Mouse (Mus musculus): ENCODE measurements around the gene Frmpd2.

Frmpd2 gene

DNA sequence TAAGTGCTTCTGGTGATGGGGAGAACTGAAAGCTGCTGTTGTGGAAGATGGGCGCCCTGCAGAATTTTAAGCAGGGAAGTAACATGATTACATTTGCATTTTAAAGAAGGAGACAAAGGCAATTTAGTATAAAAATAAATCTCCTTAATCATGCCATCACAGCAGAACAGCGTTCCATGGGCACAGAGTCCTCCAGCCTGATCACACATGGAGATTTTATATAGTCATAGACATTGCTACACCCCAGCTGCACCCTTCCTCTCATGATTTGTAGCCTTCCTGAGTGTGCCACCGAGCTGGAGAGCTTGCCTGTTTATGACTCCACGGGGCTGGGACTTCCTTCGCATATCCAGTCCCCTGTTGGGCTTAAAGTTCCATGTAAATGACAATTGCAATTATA lies 42.4 kb downstream of the Frmpd2 start:
- no peak for DNase-seq

DNA sequence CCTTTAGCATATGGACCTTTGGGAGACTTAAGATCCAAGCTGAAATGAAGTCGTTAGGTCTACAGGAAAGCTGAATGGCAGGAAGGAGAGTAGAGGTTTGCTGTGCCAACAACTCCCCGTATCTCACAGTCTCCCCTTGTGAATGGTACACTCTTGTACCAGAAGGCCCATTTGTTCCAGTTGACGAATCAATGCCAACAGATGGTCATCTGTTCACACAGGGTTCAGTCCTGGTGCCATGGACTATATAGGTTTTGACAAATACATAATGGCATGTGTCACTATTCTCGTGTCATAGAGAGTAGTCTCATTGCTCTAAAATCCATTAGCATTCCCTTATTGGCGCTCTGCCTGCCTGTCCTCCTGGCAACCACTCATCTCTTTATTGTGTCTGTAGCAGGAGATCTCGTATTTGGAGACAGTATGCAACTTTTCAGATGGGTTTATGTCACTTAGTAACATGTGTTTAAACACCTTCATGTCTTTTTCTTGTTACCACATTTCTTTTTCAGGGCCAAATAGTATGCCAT lies 43.3 kb downstream of the Frmpd2 start:
- no peak for DNase-seq

GRCm38 (mm10) chr14:33521538-33521937 lies 50.0 kb downstream of the Frmpd2 start:
- DNase-seq, result peak in 1 of 2 experiments; percentile 7

DNA sequence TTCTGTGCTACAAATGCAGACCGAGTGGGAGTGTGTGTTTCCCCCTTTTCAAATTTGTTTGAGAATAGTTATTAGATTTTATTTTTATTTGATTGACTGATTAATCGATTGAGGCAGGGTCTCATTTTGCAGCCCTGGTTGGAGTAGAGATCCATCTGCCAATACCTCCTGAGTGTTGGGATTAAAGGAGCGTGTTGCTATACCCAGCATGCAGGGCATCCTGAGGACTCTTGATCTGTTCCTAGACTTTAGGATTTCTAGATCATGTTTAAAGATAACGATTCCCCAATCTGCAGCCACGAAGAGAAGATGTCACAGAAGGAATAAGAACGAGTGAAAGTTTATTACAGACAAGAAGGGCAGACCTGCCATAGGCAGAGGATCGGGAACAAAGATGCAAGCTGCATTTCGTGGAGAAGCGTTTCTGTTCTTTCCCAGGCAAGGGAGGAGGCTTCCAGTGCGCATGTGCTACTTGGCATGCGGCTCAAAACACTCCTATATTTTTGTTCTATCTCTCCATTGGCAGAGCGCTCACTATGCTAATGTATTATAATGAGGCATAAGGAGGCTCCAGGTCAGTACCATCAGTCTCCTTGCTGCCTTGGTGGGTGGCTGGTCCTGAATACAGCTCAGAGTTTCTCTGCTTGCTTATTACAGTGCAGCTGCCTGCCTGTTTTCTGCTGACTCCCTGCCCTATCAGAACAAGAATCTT lies 53.9 kb downstream of the Frmpd2 start:
- DNase-seq, result no peak

DNA sequence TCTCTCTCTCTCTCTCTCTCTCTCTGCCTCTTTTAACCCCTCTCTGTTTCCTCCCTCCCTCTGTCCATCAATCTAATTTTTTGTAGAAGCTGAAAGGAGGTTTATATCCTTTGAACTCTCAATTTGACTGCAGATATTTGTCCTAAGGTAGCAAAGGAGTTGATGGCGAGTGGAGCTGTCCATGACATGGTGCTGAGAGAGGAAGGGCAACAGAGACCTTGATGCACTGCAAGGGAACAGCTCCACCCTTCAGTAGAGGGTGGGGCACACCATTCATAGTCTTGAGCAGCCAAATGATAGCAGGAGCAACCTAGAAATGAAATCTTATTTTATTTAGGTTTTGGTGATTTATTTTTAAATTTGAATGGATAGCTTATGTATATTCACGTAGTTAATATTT lies 55.1 kb downstream of the Frmpd2 start:
- peak in 1 of 2 experiments; percentile 20 for DNase-seq

GRCm38 (mm10) chr14:33527938-33528337 lies 56.4 kb downstream of the Frmpd2 start:
- no peak for DNase-seq

DNA sequence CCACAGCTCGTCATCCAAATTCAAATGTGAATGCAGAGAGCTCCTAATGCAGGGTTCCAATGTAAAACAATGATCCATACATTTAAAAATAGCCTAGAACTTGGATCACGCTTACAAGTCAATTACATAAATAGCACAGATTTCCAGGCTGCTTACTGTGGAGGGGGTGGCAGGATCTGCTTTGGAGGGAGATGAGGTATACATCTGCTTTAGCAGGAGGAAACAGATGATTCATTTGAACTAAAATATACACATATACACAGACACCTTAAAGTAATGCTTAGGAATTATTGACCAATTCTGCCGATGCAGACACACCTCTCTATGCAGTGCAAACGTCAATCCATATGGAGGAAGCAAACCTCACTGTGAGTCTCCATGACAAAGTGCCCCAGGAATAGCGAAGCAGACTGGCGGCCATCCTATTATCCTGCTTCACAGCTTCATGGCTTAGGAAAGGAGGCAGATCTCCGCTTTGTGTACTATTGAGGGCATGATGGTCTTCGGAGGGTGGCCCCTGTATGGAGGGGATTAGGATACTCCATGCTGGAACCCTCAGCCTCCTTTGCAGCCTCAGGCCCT lies 59.9 kb downstream of the Frmpd2 start:
- DNase-seq, result no peak

DNA sequence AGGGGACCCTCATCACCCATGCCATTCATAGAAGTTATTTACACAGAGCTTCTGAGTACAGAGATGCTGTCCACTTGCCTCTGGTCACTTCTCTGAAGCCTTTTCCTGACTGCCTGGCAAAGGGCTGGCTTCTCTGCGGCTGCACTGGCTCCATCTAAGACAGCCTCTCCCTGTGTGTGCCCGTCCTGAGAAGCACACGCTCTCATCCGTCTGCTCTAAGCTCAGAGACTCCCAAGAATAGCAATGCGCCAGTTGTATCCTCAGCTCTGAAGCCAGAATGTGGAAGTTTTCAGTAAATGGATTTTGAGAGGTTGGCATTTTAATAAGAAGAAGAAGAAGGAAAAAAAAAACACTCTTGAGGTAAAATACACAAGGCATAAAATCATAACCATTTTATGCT lies 61.3 kb downstream of the Frmpd2 start:
- DNase-seq, result no peak

DNA sequence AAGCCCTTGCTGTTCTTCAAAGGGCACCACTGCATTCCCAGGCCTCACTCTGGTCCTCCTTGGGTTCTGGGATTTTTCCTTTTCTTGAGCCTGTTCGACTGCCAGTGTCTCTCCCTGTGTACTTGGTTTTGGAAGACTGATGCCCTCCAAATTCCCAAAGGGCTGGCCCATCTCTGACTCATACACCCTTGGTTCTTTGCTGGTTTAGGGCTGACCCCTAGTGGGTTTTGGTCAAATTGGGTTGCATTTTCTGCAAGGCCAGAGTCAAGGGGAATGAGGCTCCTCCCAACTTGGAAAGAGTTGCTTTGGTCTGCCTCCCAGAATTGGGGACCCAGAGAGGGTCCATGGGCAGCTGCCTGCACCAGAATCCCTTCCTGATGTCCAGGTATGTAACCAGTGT lies 62.0 kb downstream of the Frmpd2 start:
- peak in 1 of 2 experiments; percentile 10 for DNase-seq

DNA sequence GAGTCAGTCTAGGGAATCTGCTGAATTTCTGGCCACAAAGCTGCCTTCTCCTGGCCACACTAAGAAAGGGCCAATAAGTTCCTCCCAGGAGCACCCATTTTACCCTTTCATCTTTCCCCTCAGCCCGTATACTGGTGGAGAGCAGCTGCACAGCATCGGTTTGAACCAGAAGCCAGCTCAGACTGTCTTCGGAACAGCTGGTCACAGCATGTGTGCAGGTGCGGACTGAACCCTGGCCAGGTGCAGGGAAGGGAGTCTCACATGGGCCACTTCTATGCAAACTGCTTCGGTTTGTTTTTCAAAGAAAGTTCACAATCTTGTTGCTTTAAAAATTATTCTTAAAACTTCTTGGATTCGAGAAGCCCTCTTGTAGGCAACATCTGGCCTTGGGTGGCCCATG lies 63.8 kb downstream of the Frmpd2 start:
- DNase-seq, result no peak

DNA sequence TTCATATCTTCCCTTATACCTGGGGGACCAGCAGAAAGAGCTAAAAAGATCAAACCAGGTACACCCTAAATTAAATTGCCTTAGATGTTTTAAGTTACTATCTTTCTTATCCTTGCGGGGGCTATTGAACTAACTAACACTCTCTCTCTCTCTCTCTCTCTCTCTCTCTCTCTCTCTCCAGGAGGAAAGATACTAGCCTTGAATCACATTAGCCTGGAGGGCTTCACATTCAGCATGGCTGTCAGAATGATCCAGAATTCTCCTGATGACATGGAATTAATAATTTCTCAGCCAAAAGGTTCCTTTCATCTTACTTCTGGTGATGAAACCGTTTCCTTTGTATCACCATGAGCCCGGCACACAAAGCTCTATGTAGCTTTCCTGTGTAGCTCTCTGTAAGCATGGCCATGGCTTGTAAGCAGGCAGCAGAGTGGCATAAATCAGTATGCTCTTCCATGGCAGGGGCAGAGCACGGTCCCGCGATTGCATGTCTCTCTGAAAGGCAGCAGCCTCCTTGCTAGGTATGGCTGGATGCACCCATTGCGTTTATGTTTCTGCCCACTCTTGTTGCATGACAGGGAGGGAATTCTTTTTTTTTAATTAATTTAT lies 68.2 kb downstream of the Frmpd2 start:
- no peak for DNase-seq

- DNase-seq, result no peak
Measured at GRCm38 (mm10) chr14:33545565-33546143, 74.2 kb downstream of the Frmpd2 start.

DNA sequence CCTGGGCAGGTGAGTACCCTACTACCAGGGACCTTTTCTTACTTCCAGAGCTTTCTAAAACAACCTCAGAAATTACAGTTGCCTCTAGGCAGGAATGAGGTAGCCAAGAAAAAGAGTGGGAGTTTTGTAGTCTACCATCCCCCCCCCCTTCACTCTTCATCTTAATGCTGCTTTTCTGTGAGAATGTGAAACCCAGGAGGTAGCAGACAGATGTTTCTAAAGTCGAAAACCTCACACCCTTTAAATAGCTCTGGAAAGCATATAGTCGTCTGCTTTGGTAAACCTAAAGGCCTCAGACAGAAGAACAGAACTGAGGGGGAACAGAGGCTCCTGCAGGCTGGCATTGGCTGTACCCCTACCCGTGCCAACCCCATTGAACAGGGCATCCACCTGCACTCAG lies 77.2 kb downstream of the Frmpd2 start:
- no peak for DNase-seq

DNA sequence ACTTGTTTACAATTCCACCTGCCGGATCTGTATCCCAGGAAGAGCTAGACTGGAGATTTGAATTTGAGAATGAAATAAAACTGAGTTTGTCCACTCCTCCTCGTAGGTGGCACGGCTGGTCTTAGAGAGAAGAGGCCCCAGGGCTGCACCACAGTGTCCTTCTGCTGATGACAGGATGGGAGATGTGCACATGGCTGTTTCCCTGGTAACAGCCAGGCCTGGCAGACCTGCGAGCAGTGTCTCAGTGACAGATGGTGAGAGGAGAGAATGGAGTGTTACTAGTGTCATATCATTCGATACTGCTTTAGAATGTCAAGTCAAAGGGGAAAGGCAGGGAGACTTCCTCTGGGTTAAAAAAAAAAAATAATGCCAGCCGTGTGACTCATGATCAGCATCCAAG lies 78.4 kb downstream of the Frmpd2 start:
- no peak for DNase-seq

DNA sequence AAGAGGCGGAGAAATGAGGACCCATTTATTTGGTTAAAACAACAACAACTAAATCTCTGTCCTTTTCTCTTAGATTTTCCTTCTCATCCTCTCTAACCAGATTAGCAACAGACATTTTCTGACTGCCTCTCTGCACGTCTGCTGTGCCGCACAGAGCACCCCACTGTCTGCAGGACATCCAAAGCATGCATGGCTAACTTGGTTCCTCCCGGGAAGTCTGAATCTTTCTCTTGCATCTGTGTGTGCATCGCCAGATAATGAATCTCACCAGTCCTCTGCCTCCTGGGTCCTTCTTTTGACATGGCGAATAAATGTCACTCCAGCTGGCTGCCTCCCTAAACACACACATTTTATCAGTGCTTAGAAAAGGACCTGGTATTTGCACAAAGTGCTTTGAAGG lies 99.2 kb downstream of the Frmpd2 start:
- DNase-seq, result no peak

DNA sequence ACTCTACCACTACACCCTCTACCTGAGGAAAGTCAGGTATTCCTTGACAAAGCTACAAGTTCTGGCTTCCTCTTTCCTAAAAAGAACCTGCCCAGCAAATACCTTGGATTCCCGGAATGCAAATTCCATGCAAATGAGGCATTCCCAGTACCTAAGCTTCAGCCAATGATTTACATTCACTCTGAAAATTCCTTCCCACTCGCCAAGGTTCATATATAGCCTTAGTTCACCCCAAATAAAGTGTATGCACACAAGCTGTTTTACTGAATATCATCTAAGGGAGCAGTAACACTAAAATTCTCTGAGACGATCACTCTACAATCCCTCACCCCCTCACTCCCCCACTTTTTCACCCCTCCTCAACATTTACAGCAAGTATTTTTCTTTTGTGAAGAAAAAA lies 102.1 kb downstream of the Frmpd2 start:
- DNase-seq, result no peak

GRCm38 (mm10) chr14:33579771-33580484 lies 108.4 kb downstream of the Frmpd2 start:
- DNase-seq, result peak in 1 of 2 experiments; percentile 4

- DNase-seq, result peak in 1 of 2 experiments; percentile 46
Measured at GRCm38 (mm10) chr14:33588951-33589350, 117.5 kb downstream of the Frmpd2 start, which contains the start of gene Ptpn20. Ptpn20 (plus strand) TSS chr14:33589207.

DNA sequence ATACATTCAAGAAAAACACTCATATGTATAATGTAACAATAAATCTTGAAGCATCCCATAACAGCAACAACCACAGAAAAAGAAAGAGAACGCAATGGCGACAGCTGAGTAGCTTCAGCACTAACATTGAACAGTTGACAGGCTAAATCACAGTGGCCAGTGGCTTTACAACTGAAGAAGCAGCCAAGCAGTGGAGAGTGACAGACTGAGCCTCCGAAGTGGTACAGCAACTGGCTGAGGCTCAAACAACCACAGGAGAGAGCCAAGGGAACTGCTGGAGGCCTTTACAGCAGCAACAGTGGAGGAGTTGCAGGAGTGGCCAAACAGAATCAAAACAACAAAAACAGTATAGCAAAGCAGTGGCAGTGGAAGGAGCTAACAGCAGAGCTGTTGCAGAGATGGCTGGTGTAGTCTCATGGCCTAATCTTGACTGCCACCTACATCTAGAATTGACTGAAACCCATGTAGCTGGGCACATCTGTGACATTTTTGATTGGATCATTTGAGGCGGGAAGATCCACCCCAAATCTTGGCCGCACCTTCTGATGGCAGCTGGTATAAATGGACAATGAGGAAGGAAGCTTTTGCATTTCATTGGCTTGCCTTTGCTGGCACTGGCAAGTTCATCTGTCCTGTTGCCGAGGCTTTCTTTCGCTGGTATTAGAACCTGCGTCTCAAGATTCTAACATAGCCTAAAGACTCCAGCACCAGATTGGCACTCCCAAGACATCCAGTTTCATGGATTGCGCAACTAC lies 127.1 kb downstream of the Frmpd2 start:
- no peak for DNase-seq

GRCm38 (mm10) chr14:33607431-33607830 lies 135.9 kb downstream of the Frmpd2 start:
- DNase-seq, result no peak
